Mouse (Mus musculus): ENCODE results near the gene Trim17.

Gene Trim17

DNA sequence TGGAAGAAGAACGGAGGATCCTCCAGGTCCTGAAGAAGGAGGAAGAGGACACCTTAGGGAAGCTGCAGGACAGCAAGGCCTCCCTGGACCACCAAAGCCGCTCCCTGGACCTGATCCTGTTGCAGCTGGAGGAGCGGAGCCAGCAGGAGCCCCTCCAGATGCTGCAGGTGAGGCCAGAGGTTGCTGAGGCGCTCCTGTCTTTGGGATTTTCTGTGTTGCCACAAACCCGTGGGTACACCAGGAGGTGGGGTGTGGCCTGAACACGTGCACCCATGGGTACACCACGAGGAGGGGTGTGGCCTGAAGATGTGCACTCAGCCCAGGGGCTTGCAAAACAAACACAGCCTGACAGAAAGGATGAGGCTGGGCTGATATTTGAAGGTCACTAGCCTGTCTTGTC lies 14.1 kb downstream of the Trim17 start:
- no peak for DNase-seq (ENCODE audit: low read depth)

DNA sequence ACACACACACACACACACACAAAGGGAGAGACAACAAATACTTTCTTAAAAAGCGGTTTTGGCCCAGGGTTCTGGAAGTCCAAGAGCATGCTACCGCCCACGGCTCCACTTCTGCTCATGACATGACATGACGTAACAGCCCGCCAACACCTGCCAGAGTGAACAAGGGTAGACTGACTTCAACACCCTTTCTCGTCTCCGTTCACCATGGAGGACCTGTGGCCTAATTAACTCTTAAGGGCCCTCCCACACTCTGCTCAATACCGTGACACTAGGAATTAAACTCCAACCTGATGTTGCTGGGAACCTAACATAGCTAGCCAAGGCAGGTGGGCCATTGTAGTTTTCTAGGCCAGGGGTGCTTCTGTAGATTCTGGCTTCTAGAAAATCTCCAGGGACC lies 14.5 kb downstream of the Trim17 start:
- DNase-seq (ENCODE audit: low read depth), result no peak

DNA sequence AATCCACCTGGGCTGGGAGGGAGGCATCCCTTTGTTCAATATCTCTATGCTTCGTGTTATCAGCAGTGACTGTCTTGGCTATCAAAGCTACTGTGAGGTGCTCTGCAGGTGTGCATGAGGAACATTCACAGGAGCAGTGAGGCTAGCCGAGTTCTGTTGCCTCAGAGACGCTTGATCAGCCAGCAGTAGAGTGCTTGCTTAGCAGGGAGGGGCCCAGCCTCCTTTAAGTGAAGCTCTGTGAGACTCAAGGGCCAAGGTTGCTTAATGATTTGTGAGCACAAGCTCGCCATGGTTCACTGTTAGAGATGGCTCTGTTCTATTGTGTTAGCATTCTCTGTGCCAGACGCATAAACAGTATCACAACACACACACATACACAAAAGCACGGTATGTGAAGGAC lies 15.2 kb downstream of the Trim17 start:
- DNase-seq (ENCODE audit: low read depth), result no peak

DNA sequence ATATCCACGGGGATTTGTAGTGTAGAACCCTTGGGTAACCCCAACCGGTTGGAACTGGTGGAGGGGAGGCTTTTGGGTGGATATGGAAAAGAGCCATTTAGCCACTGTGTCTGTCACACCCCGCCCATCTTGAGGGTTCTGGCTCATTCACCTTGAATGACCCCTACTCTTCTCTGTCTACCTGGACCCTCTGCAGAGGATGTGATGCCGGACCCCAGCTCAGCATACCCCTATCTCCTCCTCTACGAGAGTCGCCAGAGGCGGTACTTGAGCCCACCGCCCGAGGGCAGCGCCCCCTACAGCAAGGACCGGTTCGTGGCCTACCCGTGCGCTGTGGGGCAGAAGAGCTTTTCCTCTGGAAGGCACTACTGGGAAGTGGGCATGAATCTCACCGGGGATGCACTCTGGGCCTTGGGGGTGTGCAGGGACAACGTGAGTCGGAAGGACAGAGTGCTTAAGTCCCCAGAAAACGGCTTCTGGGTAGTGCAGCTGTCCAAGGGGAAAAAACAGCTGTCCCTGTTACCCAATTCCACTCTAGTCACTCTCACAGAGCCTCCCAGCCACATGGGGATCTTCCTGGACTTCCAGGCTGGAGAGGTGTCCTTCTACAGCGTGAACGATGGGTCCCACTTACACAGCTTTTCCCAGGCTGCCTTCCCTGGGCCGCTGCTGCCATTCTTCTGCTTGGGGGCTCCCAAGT lies 16.5 kb downstream of the Trim17 start:
- DNase-seq (ENCODE audit: low read depth), result no peak

DNA sequence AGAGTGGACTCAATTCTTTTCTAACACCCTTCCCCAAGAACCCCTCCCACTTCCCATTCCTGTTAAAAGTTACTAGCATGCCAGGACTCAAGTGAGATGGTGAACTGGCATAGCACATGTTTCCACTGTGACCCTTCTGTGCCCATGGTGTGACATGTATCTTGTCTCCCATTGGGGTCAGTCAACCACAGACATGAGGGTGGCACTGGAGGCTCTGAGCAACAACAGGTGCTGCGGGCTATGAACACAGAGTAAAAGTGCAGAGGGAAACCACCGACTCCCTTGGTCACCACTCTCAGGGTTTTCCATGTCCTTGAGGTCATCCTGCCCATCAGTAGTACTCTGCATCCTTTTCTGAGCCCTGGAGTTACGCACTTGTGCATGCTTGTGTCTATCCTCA lies 17.3 kb downstream of the Trim17 start:
- no peak for DNase-seq (ENCODE audit: low read depth)

DNA sequence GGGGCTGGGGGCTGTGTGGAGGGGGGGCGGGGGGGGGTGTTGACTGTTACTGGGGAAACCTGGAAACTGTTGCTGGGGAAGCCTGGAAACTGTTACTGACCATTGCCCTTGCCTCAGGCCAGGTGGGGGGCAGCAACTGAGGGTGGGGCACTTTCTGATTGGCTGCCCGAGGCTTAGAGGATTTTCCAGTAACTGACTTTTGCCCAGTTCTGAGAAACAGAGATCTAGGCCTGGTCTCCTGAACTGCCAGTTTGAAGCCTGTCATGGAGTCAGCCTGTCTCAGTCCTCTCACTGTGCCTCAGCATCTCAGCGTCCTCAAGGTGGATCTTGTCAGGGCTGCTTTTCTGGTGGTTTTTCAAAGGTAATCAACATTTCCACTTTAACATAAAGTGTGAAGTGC lies 19.9 kb downstream of the Trim17 start:
- DNase-seq (ENCODE audit: low read depth), result no peak

DNA sequence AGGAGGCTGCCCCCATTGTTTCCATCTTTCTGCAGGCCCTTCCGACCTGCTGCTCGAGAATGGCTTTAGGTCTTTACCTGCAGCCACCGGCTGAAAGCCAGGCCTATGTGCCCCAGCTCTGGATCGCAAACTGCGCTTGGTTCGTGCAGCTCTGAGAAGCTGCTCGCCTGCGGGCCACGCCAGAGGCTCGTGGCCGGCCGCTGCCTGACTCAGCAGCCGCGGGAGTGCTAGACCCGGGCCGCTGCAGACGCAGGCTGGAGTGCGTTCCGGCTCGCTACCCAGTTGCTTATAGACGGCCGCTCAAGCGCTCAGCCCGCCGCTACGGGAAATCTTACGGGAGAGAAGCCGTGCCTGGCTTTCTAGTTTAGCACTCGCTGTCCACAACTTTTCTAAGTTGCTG lies 22.7 kb downstream of the Trim17 start:
- peak; percentile 50 for DNase-seq (ENCODE audit: low read depth)

DNA sequence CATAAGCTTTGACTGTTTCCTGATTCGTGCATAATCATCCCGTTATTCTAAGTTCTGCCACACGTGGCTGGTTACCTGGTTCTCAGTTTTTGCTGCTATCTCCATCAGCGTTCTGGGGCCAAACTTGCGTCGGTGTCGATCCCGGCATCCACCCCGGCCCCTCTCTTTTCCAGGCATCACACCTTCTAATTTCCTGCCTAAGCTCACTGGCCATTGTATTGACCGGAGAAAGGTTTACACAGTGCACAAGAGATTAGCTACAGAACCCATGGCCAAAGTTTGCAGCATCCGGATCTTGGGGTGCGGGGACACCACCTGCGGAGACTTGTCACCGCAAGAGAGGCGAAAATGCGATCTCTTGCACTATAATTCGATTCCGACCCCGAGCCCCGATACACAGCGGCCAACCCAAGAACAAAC lies 23.1 kb downstream of the Trim17 start:
- peak; percentile 57 for DNase-seq (ENCODE audit: low read depth)

DNA sequence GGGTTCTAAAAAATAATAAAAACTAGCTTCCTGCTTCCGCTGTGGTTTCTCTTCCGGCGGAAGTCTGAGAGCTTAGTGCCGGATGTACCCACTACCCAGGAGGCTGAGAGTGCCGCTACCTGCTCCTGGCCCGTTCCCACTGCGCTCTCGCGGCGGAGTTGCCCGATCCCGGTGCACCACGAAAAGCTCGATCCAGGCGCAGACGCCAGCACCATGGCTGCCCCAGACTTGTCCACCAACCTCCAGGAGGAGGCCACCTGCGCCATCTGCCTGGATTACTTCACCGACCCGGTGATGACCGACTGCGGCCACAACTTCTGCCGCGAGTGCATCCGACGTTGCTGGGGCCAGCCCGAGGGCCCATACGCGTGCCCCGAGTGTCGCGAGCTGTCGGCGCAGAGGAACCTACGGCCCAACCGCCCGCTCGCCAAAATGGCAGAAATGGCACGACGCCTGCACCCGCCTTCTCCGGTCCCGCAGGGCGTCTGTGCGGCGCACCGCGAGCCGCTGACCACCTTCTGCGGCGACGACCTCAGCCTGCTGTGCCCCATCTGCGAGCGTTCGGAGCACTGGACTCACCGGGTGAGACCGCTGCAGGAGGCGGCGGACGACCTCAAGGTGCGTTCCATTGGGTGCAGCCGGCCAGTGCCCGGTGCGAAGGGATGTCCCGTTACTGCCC lies 23.7 kb downstream of the Trim17 start, which contains the start of gene Trim11:
TSS of gene Trim11 (plus strand) at position 67 of the 679 bp plus-strand sequence.
- DNase-seq (ENCODE audit: low read depth), result peak; percentile 83

DNA sequence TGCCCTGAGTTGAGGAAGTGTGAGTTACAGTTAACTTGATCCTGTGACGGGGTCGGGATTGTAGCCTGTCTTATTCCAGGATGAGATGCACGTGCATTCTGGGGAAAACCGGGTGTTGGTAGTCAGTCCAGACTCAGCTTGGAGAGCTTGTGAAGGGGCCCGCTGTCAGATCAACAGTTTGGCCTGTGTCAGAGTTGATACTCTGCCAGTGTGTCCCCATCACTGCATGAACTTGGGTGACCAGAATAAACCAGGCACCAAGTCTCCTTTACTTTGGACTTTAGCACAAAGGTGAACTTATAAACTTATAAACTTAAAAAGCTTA lies 24.2 kb downstream of the Trim17 start:
- DNase-seq (ENCODE audit: low read depth), result peak; percentile 47

DNA sequence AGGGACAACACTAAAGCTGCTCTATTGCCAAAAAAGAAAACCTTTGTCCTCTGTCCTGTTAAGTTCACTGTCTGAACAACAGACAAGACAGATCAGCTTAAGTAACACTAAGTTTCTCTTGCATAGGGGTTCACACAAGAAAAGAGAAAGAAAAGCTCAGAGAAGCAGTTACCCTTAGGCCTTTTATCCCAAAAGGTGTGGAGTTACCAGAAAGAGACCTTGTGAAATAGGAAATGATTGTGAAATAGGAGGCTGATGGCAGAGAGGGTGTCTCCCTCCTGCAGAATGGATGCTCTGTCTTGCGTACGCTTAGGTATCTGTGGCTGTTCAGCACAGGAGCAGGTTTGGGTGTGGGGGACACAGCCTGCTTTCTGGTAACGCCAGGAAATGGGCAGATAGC lies 24.7 kb downstream of the Trim17 start:
- peak; percentile 80 for DNase-seq (ENCODE audit: low read depth)

DNA sequence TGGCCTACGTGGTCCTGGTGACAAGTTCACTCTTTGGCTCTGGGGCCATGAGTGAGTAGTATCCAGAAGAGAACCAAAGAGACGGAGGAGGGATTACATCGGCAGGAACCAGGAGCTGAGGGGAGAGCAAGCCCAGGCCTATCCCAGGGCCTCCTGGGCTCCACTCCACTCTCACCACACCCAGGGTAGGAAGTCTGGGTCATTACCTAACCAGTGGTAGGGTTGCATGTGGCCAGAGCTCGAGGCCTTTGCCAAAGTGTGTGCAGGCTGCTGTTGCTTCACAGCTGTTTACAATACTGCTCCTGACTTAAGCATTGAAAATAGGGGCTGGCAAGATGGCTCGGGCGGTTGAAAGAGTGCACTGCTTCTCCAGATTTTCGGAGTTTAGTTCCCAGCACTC lies 25.2 kb downstream of the Trim17 start:
- peak; percentile 73 for DNase-seq (ENCODE audit: low read depth)

DNA sequence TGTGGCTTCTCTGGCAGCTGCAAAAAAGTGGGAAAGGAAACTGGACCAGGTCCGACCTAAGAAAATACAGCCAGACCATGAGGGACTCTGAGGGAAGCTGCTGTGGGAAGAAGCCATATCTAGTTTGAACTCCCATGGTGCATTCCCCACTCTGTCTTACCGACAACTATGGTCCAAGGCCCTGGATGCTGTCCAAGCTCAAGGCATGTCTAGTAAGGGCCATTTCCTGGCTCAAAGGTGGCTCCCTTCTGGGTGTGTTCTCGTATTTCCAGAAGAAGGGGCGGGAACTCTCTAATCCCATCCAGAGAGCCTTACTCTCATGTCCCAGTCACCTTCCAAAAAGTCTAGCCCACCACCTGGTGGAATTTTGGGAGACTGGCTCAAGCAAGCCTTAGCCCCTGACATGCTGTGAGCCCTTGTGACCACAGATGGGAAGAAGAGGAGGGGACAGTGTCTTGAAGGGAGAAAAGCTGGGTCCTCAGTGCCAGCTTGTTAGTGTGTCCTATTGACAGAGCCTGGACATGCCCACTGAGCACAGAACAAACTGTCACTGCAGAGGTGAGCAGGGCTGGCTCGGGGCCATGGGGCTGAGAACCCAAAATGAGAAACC lies 26.0 kb downstream of the Trim17 start:
- DNase-seq (ENCODE audit: low read depth), result no peak

DNA sequence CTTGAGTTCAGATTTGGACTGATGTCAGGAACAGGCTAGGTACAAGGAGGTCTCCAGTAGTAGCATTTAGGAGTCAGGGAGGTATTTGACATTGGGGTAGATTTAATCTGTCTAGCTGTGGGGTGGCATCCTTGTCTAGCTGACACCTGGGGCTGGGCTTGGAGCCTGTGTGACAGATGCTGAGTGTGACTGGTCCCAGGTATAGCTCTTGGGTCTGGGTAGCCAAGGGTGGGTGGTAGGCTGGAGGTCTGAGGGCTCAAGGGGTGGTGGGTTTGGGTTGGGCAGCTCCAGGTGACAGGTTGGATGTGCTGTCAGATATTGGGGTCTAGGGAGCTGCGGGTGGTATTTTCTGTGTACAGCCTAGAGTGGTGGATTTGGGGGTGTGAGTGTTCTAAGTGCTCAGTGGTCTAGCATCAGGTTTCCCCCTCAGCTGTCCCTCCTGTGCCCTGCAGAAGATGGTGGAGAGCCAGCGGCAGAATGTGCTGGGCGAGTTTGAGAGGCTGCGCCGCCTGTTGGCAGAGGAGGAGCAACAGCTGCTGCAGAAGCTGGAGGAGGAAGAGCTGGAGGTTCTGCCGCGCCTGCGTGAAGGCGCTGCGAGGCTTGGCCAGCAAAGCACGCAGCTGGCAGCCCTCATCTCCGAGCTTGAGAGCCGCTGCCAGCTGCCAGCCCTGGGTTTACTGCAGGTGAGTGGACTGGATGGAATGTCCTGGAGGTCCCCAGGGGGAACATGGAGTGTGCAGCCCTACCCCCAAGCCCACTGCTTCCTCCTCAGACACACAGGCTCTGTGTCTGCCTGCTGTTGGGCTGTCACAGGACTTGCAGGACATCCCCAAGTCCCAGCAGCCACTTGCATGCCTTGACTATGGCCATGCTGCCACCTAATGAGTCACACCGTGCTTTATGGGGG lies 27.3 kb downstream of the Trim17 start:
- no peak for DNase-seq (ENCODE audit: low read depth)

DNA sequence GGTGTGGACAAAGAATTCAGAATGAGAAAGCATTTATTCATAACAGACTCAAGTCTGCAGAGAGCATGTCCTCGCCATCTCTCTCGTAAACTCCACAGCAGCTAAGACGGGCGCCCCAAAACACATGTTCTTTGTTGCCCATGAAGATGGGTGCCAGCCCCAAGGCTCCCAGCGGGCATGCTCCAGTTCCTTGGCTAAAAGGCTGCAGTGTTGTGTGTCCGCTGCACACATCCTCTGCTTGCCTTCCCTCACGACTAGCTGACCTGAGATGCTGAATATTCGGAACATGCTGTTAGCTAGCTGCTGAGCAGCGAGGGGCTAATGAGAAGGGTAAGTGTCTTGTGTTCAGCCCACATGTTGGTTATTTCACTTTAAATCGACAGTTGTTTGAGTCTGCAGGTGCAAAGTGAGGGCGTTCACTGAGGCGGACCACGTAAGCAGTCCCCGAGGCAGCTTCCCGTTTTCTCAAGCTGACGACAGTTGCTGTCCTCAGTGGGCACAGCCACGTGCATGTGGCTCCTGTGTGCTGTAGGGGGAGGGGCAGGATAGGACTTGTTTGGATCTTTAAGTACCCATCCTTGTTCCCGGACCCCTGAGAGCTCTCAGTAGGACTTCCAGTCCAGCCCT lies 28.1 kb downstream of the Trim17 start:
- DNase-seq (ENCODE audit: low read depth), result no peak

DNA sequence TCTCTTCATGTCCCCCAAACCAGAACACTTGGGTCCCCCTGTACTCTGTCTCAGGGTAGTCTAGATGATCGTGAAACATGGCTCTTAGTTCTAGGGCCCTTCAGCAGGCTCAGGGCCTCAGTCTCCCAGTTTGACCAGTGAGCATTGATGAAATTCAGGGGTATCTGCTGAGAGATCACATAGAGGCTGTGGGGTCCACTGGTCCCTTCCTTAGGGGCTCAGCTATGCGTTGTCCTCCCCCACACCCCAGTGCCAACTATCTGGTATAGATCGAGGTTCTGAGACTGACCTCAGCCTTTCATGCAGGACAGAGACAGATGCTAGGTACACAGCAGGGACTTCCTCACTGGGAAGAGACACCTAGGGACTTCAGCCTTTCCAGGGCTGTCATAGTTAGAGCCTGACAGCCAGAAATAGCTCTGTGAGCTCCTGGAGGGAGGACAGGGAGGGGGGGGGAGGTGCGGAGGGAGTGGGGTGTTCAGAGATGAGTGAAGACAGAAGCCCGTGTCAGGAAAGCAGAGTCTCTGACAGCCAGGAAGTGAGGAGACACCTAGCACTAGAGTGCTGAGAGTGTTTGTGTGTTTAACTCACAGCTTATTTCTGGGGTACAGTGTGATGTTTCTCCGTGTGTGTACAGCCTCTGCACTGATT lies 29.3 kb downstream of the Trim17 start:
- DNase-seq (ENCODE audit: low read depth), result no peak

DNA sequence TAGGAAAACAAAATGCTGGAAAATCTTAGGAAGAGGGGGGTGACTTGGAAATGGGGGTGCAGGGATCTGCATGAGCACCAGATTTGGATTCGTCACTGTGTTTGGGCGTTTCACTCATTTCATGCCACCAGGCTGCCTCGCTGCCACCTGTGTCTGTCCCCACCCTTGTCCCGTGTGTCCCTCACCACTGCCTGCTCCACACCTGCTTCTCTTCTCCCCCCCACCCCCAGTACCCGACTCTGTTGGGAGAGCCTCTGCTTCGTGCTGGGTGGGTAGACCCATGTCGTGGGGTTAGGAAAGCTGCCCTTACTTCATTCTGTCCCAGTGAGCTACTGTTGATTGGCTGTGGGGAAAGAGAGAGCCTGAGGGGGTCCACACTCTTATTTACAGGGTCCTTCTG lies 30.2 kb downstream of the Trim17 start:
- no peak for DNase-seq (ENCODE audit: low read depth)

DNA sequence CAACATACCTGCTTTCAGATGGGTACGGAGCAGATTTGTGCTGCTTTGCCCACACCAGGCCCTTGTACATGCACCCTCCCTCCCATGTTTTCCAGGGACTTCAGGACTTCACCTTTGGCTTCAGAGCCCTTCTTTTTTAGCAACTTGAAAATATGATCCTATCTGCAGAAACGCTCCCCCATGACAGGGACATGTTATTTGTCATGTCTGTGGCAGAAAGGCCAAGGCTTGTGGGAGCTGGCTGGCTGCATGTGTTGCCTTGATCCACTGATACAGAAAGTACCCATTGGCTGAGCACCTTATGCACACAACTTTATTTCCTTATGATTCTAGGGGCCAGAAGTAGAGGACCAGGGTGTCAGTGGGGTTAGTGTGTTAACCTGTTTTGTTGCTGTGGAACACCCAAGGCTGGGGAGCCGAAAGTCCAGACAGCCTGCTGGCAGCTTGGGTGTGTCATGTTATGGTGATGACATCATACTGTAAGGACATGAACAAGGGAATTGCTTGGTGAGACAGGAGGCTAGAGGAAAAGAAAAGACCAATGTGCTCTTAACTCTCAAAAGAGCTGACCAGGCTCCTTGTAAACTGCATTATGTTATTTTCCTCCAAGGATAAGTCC lies 30.9 kb downstream of the Trim17 start:
- no peak for DNase-seq (ENCODE audit: low read depth)

DNA sequence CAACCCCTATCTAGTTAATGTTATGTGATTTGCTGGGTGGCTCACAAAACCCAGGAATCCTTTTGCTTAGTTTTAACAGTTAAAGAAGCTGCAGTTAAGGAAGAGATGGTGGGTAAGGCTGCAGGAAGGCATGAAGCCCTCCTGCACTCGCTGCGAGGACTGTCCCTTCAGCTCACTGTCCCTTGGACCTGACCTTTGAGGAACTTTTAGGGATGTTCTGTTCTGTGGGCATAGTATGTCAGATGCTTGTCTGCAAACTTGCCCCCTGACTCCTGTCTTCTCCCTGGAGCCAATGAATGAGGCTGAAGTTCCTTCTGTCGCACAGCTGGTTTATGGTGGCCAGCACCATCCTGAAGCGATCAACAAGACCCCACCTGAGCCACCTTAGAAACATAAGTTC lies 34.7 kb downstream of the Trim17 start:
- no peak for DNase-seq (ENCODE audit: low read depth)

DNA sequence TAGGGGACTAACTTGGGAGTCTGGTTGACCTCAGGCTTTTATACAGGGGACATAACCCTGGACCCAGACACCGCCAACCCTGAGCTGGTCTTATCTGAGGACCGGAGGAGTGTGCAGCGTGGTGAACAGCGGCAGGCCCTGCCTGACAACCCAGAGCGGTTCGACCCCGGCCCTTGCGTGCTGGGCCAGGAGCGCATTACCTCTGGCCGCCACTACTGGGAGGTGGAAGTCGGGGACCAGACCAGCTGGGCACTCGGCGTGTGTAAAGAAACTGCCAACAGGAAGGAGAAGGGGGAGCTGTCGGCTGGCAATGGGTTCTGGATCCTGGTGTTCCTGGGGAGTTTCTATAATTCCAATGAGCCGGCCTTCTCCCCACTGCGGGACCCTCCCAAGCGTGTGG lies 35.7 kb downstream of the Trim17 start:
- DNase-seq (ENCODE audit: low read depth), result no peak

DNA sequence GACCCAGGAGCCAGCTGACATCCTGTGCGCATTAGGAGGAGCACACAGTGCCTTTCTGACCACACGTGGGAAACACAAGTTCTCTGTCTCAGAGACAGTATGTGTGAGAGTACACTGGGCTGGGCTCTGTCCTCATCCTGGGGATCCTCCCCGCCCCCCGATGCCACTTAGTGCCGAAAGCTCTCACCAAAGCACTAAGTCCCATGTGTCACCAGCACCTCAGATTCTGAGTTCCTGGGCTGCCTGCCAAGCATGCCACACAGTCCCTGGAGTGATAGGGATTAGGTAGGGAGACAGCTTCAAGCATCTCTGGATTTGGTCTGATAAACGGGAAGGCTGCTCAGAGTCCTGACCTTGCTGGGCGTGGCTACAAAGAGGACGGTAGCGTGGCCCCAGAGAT lies 36.3 kb downstream of the Trim17 start:
- DNase-seq (ENCODE audit: low read depth), result no peak
